Mouse (Mus musculus) gastrocnemius, postnatal 10 days (tissue): ENCODE measurements around the gene Sumo1. TPM values are rescaled to one million over a fixed set of nuclear protein-coding genes. Genes with fewer than 3 reads are reported as not detected.
"Not testable (repeated sequence)": the region's sequence is repeated elsewhere in the genome, so short reads cannot be mapped to it uniquely, and the experiment has no call there.

Experiments
- DNase-seq: peaks from one replicate; pipeline ENCODE4 v3.0.0; 2021; ENCODE audit warnings: mixed read lengths
- total RNA-seq, 2 experiments: library from RNA; stranded (reverse); gene quantifications; 2 replicates each; pipeline ENCODE4 v1.2.3; 2021

Gene Sumo1
- total RNA-seq, 2 experiments from 2014 or later: 75.1 to 75.6 TPM

DNA sequence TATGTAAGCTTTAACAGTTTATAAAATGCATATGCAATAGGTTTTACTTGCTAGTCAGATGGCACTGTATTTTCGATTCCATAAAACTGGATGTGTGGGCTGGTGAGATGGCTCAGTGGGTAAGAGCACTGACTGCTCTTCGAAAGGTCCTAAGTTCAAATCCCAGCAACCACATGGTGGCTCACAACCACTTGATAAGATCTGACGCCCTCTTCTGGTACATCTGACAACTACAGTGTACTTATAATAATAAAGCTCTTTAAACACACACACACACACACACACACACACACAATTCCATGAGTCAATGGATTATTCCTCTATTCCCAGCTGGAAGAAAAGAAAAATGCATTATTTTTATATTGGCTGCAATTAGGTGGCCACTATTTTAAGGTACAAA lies 32.3 kb downstream of the Sumo1 start:
- no peak for DNase-seq

DNA sequence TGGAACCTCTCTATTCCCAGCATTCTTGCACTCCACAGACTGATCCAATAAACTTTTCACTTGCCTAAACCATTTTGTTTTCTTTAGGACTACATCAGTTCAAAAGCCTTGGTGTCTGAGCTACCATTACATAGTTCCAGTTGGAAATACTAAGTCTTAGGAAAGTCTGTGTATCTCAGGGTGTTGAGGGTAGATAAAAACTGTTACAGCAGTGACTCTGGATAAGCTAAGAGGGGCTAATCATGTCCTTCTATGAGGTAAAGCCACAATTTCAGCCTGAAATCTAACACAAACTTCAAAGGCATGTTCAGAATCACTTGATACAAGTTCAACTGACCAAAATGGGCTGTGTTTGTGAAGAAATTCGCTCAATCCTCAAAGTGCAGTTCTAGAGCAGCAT lies 34.3 kb downstream of the Sumo1 start:
- DNase-seq: no peak

DNA sequence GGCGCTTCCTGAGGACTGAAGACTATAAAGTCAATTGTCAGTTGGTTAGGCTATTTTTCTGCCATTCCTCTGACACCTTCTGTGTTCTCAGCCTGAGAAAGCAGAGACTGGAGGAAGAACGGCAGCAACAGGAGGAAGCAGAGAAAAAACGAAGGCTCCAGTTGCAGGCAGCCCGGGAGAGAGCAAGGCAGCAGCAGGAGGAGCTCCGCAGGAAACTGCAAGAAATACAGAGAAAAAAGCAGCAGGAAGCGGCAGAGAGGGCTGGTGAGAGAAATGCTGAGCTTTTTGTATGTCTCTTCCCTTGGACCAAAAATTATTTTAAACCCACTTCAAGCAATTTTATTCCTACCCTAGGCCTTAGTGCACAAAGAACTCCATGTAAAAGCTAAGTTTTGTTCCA lies 37.6 kb downstream of the Sumo1 start:
- DNase-seq: no peak

DNA sequence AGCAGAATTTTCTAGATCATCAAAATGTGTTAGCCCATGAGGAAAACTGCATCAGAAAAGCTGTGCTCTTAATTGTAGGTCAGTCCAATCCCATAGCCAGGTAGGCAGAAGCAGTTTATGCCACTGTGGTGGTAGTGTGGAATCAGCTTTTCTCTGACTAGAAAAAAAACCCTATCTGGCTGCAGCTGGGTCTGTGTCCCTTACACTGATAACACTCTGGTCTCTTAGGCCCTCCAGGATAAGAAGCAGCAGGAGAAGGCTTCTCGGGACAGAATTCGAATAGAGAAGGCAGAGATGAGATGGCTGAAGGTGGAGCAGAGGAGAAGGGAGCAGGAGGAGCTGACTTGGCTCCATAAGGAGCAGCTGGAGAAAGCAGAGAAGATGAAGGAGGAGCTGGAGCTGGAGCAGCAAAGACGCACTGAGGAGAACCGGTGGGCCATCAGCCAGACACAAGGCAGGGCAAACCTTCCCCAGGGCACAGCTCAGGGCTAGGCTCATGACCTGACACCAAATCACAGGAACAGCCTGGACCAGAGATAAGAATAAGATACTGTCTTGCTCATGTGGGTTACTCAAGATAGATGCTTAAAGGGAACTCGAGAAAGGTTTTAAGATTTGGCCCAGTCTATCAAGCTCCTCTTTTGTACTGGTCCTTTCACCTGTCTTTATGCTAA lies 38.5 kb downstream of the Sumo1 start:
- no peak for DNase-seq

DNA sequence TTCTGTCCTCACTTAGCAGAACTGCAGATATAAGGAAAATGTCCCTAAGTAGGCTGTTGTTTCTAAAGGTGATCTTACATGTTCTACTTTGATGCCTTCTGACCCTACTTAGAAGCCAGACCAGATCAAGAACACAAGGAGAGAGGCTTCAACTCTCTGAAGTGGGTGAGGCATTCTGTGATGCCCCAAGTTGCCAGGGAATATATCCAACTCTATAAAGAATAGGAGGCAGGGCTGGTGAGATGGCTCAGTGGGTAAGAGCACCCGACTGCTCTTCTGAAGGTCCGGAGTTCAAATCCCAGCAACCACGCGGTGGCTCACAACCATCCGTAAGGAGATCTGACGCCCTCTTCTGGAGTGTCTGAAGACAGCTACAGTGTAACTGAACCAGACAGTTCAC lies 40.3 kb downstream of the Sumo1 start:
- DNase-seq: not testable (repeated sequence)

DNA sequence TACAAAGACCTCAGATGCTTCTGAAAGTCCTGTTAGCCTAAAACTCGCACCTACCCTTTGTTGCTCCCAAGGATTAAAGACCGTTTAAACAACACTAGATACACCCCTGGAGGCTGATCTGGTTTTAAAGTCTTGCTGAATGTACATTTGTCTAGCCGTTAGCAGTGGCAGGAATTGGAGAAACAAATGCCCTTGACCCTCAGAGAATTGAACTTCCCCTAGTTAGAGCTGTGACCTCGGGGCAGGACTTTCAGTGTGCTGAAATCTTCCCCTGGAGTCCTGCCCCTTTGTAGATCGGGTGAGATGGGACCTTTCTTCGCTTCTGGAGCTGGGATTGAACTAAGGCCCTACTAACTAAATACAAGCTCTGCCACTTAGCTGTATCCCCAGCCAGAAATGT lies 41.4 kb downstream of the Sumo1 start:
- DNase-seq: no peak

DNA sequence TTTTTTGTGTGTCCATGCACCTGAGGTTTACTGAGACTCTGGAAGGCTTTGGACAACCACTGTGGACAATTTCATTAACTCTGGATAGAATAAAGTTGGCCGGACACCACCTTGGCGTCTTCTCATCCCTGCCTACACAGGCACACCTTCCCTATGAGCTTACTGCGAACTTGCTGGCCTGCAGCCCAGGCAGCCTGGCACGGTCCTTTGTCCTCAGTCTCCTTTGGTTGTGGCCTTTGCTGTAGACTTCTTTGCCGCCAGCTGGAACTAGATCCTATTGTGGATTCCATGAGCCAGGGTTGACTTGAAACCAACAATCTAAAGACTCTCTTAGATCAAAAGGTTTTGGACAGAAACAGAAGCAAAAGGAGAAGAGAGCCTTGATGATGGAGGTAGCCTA lies 45.2 kb downstream of the Sumo1 start:
- no peak for DNase-seq

DNA sequence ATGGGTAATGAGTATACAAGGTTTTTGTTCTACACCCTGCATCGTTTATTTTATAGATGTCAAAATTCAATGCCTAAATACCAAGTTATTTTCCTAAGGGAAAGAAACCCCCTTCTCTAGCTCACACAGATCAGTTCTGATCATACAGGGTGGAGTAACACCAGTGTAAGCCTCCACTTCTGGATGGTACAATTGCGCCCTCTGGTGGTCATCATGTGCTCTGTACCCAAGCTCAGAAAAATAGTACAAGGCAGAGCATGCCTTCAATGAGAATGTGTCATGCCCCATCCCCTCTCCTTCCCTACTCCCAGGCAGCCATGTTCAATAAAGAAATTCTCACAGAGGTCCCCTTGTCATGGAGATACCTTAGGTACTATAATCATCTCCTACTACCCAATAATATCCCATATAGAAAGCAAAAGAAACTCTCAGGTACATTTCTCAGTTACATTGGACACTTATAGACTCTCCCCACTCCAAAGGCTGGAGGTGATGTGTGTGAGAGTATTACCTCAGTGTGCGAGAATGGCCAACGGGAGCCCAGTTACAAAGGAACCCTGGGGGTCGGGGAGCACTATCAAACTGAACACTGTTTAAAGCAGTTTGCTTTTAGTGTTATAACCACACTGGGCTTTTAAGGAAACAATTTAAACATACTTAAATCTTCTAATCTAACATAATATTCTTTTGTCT lies 47.2 kb downstream of the Sumo1 start:
- peak; percentile 68 for DNase-seq

DNA sequence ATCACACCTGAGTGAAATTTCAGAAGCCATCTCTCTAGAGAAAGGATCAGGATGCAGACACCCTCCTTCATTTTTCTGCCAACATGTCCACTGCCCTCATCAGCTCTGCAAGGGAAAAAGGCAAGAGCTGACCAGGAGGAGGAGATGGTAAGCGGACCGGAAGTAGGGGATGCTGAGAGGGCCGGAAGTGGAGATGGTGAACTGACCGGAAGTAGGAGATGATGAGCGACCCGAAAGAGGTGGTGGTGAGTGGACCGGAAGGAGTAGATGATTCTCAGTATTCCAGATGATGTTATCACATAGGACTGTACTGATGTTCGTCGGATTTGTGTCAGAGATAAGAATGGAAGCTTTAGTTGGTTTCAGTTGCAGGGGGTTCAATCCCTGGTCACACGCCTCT lies 51.4 kb downstream of the Sumo1 start:
- no peak for DNase-seq

DNA sequence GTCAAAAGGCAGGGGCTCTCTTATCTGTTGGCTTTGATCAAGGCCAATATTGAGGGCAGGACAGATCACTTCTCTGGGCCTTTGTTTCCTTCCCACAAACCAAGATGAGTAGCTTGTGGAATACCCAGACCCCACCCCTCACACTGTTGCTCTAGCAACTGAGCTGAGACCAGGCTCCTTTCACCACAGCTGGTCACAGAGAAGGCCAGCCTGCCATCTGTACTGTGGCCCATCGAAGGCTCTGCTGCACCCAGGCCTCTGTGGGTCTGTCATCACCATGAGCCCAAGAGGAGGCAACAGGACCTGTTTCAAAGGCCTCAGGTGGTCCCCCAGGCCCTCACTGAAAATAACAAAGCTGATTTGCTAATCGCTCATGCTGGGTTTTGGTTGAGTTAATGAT lies 55.6 kb downstream of the Sumo1 start:
- DNase-seq: no peak

DNA sequence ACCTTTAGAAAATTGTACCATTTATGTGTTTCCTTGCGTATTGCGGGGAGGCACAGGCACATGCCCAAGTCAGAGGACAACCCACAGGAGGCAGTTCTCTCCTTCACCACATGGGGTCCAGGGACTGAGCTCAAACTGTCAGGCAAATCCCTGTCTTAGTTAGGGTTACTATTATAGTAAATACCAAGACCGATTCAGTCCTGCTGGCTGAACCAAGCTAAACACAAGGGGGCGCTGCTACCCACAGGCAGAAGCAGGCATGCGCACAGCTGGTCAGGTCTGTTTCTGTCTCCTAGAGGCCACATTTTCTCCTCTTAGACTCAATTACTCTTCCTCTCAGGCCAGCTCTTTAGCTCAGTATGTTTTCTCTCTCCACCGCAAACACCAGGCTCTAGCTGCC lies 56.8 kb downstream of the Sumo1 start:
- DNase-seq: peak; percentile 78

DNA sequence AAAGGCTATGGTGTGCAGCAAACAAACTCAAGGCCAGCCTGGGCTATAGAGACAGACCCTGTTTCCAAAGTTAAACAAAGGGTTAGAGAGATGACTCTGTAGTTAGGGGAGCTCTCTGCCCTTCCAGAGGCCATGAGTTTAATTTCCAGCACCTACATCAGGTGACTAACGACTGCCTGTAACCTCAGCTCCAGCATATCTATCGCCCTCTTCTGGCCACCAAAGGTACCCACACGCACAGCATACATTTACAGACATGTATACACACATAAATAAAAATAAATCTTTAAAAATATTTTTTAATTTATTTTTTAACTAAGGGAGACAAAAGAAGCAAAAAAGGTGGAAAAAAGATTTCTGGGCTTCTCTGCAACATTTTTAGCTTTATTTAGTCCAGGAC lies 59.7 kb downstream of the Sumo1 start:
- DNase-seq: no peak

DNA sequence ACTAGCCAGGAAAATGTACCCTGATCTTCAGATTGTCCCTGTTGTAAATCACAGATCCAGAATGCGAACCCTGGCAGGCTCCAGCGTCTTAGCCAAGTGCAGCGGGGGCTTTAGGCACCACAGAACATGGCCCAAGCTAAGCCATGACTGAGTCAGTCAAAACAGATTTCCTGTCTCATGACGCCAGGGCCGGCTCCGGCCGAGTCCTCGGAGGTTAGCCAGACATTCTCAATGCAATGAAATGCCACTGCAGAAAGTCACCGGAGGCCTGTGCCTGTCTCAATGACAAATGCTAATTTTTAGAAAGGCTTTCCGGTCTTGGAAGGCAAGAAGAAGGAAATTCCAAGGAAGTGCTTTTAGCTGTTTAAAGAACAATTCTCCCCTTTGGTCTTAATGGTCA lies 60.7 kb downstream of the Sumo1 start:
- peak; percentile 23 for DNase-seq

DNA sequence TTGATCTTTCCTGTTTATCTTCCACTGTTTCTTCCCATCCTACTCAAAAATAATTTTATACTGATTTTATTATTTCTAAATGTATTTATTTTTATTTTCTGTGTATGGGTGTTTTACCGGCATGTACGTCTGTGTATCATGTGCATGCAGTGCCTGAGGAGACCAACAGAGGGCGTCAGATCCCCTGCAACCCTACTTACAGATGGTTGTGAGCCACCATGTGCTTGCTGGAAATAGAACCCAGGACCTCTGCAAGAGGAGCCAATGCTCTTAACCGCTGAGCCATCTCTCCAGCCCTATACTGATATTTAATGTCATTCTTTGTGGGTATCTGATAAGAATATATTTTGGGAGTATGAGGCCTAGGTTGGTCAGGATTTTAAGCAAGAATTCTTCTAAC lies 61.2 kb downstream of the Sumo1 start:
- no peak for DNase-seq

DNA sequence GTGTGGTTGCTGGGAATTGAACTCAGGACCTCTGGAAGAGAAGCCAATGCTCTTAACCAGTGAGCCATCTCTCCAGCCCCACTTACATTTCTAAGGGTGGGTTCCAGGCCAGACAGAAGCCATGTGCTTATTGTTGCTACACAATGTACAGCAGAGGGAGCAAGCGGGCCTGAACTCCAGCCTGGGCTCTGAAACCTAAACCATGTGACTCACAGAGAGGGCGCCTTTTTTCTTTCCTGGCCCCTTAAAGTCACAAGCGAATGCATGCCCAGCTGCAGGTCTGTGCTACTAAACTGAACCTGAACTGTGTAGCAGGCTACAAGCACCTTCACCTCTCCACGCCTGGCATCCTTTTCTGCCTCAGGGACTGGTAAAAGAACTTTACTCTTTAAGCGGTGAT lies 61.7 kb downstream of the Sumo1 start:
- DNase-seq: no peak

DNA sequence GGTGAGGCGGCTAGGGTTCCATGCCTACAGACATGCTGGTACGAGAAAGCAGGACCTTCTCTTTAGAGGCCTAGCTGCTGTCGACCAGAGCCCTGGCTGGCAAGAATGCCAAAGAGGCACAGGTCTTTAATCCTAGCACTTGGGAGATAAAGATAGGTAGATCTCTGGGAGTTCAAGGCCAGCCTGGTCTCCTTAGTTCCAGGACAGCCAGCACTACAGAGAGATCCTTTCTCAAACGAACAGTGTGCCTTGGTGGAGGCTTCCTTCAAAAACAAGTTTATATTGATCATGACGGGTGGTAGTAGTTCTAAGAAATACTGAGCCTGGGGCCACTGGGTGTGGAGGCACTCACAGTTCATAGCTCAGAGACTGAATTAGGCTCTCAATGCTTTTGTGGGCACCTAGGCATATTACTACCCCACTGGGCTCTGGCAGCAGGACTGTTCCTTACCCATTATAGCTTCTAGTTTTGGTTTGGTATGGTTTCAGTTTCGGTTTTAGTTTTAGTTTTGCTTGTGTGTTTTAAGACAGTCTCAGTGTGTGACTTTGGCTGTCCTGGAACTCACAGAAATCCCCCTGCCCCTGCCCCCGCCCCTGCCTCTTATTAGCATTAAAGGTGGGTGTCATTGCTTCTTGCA lies 62.4 kb downstream of the Sumo1 start:
- DNase-seq: no peak

DNA sequence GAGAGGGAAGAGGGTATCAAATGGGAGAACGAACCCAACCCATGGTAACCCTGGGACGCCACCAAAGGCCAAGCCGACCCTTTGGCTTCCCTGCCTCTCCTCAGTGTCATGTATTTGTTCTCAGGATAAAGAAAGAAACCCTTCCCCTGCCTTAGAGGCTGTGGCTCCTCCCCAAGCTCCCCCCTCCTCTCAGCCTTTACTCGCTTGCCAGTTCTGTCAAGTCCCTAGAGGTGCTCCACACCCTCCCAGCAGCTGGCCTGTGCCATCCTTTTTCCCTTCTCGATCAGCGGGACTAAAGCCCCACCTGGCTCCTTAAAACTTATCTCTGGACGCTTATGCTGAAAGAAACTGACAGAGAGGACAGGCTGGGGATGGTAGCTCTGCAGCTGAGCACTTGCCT lies 63.6 kb downstream of the Sumo1 start:
- DNase-seq: no peak

DNA sequence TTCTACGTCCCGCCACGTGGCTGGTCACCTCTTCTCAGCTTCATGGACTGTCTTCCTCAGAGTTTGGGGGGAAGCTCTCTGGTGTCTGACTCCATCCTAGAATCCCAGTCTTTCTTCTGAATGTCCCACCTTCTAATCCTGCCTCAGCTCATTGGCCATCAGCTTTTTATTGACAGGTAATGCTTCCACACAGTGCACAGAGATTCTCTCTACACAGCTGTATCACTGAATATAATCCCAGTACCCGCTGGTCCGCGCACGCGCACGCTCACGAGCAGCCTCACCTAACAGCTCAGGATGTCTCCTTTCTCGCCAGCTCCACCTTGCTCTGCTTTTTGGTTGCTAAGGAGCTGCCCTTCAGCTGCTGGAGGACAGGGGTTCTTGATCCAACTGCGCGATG lies 64.2 kb downstream of the Sumo1 start:
- no peak for DNase-seq

DNA sequence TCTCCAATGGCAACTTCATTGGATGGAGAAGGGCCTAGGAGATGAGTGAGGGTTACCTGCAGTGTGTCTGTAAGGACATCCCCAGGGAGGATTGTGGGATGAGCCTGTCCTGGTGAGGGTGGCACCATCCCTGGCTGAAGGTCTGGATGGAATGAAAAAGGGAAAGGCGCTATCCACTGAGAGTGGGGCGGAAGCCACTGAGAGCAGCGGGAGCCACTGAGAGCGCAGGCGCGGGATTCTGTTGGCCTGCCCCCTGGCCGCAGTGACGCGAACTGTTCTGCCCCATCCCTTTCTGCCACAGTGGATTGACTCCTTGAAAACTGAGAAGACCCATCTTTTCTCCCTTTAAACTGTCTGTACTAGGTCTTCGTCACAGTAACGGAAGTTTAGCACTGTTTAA lies 66.7 kb downstream of the Sumo1 start:
- no peak for DNase-seq

DNA sequence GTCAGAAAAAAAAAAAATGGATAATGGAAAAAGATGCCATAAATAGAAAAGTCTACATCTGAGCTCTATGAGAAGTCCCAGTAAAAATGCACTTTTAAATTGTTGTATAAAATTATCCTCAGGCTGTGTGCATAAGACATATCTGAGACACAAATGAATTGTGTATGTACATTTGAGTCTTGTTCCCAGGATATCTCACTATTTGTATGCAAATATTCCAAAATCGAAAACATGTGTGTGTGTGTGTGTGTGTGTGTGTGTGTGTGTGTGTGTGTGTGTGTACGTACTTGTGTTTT lies 67.3 kb downstream of the Sumo1 start:
- no peak for DNase-seq

DNA sequence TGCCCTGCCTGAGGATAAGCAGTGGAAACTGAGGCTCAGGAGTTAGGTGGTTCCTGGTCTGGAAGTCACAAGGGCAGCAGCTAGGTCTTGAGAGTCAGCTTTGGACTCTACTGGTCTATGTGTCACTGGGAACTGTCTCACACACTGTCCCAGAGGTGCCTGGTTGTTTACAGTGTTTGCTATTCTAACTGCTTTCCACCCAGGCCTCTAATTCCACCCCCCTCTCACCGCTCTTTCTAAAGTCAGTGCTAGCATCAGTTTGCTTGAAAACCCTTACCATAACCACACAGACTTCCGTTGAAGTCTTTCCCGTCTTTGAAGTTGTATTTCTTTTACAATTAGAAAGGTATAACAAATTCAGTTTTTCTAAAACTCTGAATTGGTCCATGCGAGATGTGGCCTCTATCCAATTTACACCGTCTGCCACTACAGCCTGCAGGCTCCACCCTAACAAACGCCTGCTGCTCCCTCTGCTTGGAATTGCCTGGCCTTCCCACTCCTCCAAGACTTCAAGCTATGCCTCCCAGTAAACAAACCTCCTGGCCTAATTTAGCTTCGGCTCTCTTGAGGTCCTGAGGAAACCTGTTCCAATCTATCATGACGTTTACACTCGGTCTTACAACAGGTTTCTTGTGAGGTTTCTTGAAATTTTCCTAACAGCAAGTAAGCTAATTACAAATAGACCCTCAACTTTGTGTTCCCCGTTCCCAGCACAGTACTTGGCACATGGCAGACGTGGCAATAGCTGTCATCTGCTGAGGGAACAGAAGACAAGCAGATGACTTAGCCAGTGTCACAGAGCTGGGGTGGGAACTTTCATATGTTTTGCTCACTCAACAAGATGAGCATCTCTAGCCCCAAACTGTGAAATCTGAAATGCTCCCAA lies 67.9 kb downstream of the Sumo1 start:
- DNase-seq: no peak

DNA sequence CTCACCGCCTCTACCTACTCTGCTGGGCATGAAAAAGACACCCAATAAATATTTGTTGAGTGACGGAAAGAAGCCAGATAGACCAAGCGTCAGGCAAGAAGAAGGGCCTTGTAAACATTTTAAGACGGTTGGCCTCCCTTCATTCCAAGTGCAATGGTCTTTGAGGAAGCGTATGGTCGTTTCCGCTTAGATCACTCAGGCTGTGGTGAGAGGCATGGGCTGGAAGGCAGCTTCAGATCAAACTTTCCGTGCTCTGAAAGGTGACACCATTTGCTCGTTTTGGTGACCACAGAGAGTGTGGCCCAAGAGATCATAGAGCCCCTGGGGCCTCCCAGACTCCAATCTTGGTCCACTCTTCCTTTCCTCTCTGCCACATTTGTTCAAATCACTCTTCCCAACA lies 75.0 kb downstream of the Sumo1 start:
- no peak for DNase-seq
